Mouse (Mus musculus): Measurements from ENCODE around the gene Gclm.

Gclm gene

GRCm38 (mm10) chr3:122292300-122293222, 47.2 kb downstream of the Gclm start:
- DNase-seq (ENCODE audit: low read depth, low spot score): peak; percentile 92

GRCm38 (mm10) chr3:122293223-122293953, 48.0 kb downstream of the Gclm start:
- DNase-seq (ENCODE audit: low read depth, low spot score): peak; percentile 66

- DNase-seq (ENCODE audit: low read depth, low spot score): peak; percentile 97
Observed at GRCm38 (mm10) chr3:122293954-122294850, 48.8 kb downstream of the Gclm start, which contains the start of gene Bcar3. Gene Bcar3 (plus strand): TSS chr3:122294136.

GRCm38 (mm10) chr3:122295511-122295910, 50.2 kb downstream of the Gclm start:
- peak; percentile 77 for DNase-seq (ENCODE audit: low read depth, low spot score)

- no peak for DNase-seq (ENCODE audit: low read depth, low spot score)
Observed at GRCm38 (mm10) chr3:122296979-122297378, 51.6 kb downstream of the Gclm start.

GRCm38 (mm10) chr3:122300983-122301919, 55.9 kb downstream of the Gclm start:
- DNase-seq (ENCODE audit: low read depth, low spot score): no peak

GRCm38 (mm10) chr3:122304560-122304959, 59.2 kb downstream of the Gclm start:
- DNase-seq (ENCODE audit: low read depth, low spot score): no peak

- DNase-seq (ENCODE audit: low read depth, low spot score): no peak
Observed at GRCm38 (mm10) chr3:122307894-122308671, 62.7 kb downstream of the Gclm start.

- no peak for DNase-seq (ENCODE audit: low read depth, low spot score)
Observed at GRCm38 (mm10) chr3:122308981-122309380, 63.6 kb downstream of the Gclm start.

GRCm38 (mm10) chr3:122312078-122312477, 66.7 kb downstream of the Gclm start:
- peak; percentile 80 for DNase-seq (ENCODE audit: low read depth, low spot score)

GRCm38 (mm10) chr3:122312936-122313629, 67.7 kb downstream of the Gclm start:
- no peak for DNase-seq (ENCODE audit: low read depth, low spot score)

GRCm38 (mm10) chr3:122313936-122314335, 68.6 kb downstream of the Gclm start:
- no peak for DNase-seq (ENCODE audit: low read depth, low spot score)

GRCm38 (mm10) chr3:122316621-122317020, 71.3 kb downstream of the Gclm start:
- DNase-seq (ENCODE audit: low read depth, low spot score): no peak

- DNase-seq (ENCODE audit: low read depth, low spot score): no peak
Observed at GRCm38 (mm10) chr3:122317339-122317738, 72.0 kb downstream of the Gclm start.

Data from mesoderm, embryonic 11.5 days (tissue).